Comparison of ENCODE assay signal across 19 mouse cellular contexts in the genomic region with DNA sequence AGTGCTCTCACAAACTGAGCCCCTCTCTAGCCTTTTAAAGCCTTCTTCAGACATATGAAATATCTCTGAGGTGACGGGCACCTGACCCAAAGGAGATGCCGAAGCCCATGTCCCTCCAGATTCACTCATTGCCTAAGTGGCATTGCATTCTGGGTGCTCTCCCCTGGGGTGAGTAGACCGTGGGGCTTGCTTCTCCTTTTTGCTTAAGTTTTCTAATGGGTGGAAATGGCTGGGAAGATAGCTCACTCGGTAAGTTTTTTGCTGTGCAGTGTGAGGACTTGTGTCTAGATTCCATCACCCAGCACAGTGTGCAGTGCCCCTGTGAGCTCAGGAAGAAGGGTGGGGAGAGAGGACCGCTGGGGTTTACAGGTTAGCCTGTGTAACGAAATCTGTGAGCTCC. TPM values are rescaled to one million over a fixed set of nuclear protein-coding genes. Genes with fewer than 3 reads are reported as not detected.
DNase-seq lines count a peak whose midpoint lies in the region; ATAC-seq lines count a peak whose summit lies in the region.
"Had no signal": no experiment of that assay in that cellular context is flagged by ENCODE, and none has a peak within 500 bp of the region (broad histone marks: within the 10 kb centered on the region; RNA-seq: fewer than 3 reads in every experiment).

No protein-coding gene starts in this region.

- H3K27me3 ChIP-seq in kidney, embryonic 15.5 days, result no peaks in the 10 kb centered on the region
- peaks cover 5% of the 10 kb centered on the region; the same call in 1 of the 2 replicates for H3K27me3 ChIP-seq in liver, embryonic 13.5 days

- no peak overlapping the region for H3K9ac ChIP-seq in kidney, embryonic 15.5 days
- no peak overlapping the region for H3K9ac ChIP-seq in liver, embryonic 13.5 days

- peaks cover 26% of the 10 kb centered on the region for H3K36me3 ChIP-seq in kidney, embryonic 15.5 days
- H3K36me3 ChIP-seq in liver, embryonic 13.5 days, result peaks cover 30% of the 10 kb centered on the region

- WGBS in kidney, embryonic 15.5 days, result 33% methylated on average over 6 of the region's 6 CpGs
- WGBS in liver, embryonic 13.5 days (ENCODE audit: insufficient replicate concordance), result 18% methylated on average over 6 of the region's 6 CpGs

- peak overlapping the region; percentile 72 for H3K27ac ChIP-seq in kidney, embryonic 15.5 days
- H3K27ac ChIP-seq in liver, embryonic 13.5 days, result peak overlapping the region; percentile 22

- H3K4me1 ChIP-seq in kidney, embryonic 15.5 days, result peaks cover 35% of the 10 kb centered on the region
- peaks cover 59% of the 10 kb centered on the region for H3K4me1 ChIP-seq in liver, embryonic 13.5 days (replicated peaks)

- no peak overlapping the region for H3K4me2 ChIP-seq in kidney, embryonic 15.5 days
- no peak overlapping the region for H3K4me2 ChIP-seq in liver, embryonic 13.5 days

- no peak overlapping the region for H3K4me3 ChIP-seq in kidney, embryonic 15.5 days (replicated peaks)
- no peak overlapping the region for H3K4me3 ChIP-seq in liver, embryonic 13.5 days (replicated peaks)
- H3K4me3 ChIP-seq: megakaryocyte, embryonic 14.5 days had no signal

- no peak for DNase-seq in kidney, adult 11 months
- peak; percentile 55 for DNase-seq in 416B (ENCODE audit: low read depth)
- peak; percentile 45 to 58 for DNase-seq in B cell, adult 2 months
- DNase-seq in liver, embryonic 13.5 days, result no peak
- DNase-seq in gastrocnemius, postnatal 25 days, result no peak
- DNase-seq in right cerebral cortex, postnatal 10 days (ENCODE audit: low spot score in 2 of 2), result no peak
- DNase-seq: adrenal gland, postnatal 14 days; cerebellum, adult 18-20 months; cerebellum, postnatal 36 days; heart, postnatal 4 days; kidney, adult 2 months; kidney, postnatal 4 days; lung, postnatal 14 days; right cerebral cortex, postnatal 4 days; thymus, adult 2 months had no signal

- ATAC-seq in kidney, embryonic 15.5 days (replicated peaks; ENCODE audit: low FRiP score), result no peak
- no peak for ATAC-seq in liver, embryonic 13.5 days (ENCODE audit: low read depth)
- ATAC-seq: activated CD4-positive, CD25-positive, alpha-beta regulatory T cell, adult 4 months; hindbrain, embryonic 16.5 days had no signal

- H3K9me3 ChIP-seq in kidney, embryonic 15.5 days (replicated peaks), result no peaks in the 10 kb centered on the region
- no peaks in the 10 kb centered on the region for H3K9me3 ChIP-seq in liver, embryonic 13.5 days (replicated peaks)
- H3K9me3 ChIP-seq: megakaryocyte, embryonic 14.5 days had no signal

RNA-seq across cellular contexts. Expression of a gene that starts 4.8 kb away (rescaled TPM):
- polyA plus RNA-seq in kidney, embryonic 15.5 days (2015; fragmentation: Nextera tagmentation; extraction: Ambion mirVana), result 9.5 and 10.2 TPM in 2 replicates
- 7.0 and 8.2 TPM in 2 replicates for polyA plus RNA-seq in liver, embryonic 13.5 days (2015; fragmentation: Nextera tagmentation; extraction: Ambion mirVana)
- total RNA-seq in gastrocnemius, postnatal 25 days (2021), result 10 to 100 TPM; 19.3 to 21.6 TPM

RNA-seq across cellular contexts. Expression of a gene that starts 52.6 kb away (rescaled TPM):
- polyA plus RNA-seq in kidney, embryonic 15.5 days (2015; fragmentation: Nextera tagmentation; extraction: Ambion mirVana), result 57.7 and 59.4 TPM in 2 replicates
- 53.6 and 59.5 TPM in 2 replicates for polyA plus RNA-seq in liver, embryonic 13.5 days (2015; fragmentation: Nextera tagmentation; extraction: Ambion mirVana)
- total RNA-seq in gastrocnemius, postnatal 25 days (2021), result 1 to 10 TPM; 5.5 to 6.8 TPM

Comparison
In these comparisons a context has a peak if more than half of its experiments do, and no peak if none do; other contexts are left out.
1. DNase-seq: peak in 416B (single experiment) and B cell, adult 2 months (2 of 2); none in kidney, adult 11 months (single experiment), liver, embryonic 13.5 days (single experiment), gastrocnemius, postnatal 25 days (single experiment) and right cerebral cortex, postnatal 10 days (0 of 2).